Mouse (Mus musculus): ENCODE measurements around the gene Cd6.

- TF ChIP-seq POLR2A (IDR thresholded peaks at IDR 0.05; ENCODE audit: borderline replicate concordance, control insufficient read depth, low read depth, low read length) = no peak
- no peak for TF ChIP-seq CTCF (IDR thresholded peaks at IDR 0.05; ENCODE audit: control insufficient read depth, insufficient read depth, low read length)
Observed at GRCm38 (mm10) chr19:10847311-10848087, 17.6 kb upstream of the Cd6 start.
